Mouse (Mus musculus) brain, embryonic 14.5 days (tissue): ENCODE results near the gene Rbms1.

ENCODE experiments used
- CTCF ChIP-seq: fragments of 200-500 bp; IDR thresholded peaks from 2 replicates; pipeline ENCODE4 v1.5.1; 2012; ENCODE audit warnings: inconsistent platforms, mild to moderate bottlenecking, moderate library complexity, borderline replicate concordance; ENCODE audit not compliant: insufficient read depth, insufficient read length; ENCODE audit errors: extremely low read depth
- POLR2A ChIP-seq: fragments of 200-500 bp; IDR thresholded peaks from 2 replicates; pipeline ENCODE4 v1.6.1; 2012; ENCODE audit warnings: mild to moderate bottlenecking, inconsistent platforms, borderline replicate concordance; ENCODE audit not compliant: poor library complexity, insufficient read depth, insufficient read length, severe bottlenecking; ENCODE audit errors: extremely low read depth

DNA sequence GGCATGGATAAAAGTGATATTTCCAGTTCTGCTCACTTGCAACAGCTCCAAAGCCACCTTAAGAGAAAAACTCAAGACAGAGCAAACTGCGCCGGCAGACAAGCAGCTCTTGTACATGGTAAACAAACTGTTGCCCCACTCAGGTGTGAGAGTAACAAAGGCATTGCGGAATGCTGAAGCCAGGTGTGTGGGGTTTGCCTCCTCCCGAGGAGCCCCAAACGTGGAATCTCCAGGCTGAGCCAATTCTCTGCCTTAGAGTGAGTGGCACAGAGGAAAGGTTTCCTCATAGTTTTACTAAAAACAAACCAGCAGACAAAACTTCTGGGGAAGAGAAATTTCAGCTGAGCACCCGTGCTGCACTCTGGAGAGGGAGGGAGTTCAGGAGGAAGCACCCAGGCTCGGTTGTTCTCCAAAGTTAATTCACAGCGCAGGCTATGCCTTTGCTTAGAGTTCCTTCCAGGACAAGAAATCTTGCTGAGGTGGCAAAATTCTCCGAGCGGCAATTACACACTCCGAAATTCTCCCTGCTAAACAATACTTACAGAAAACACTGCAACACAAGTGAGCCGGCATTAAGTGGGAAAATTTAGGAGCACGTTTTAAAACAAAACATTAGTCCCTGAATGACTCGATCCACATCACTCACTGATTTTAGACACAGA, 111.8 kb downstream of the Rbms1 start:
- TF ChIP-seq CTCF: no peak
- no peak for TF ChIP-seq POLR2A
